Mouse (Mus musculus) right cerebral cortex, adult 18-20 months (tissue): ENCODE measurements around the gene Vangl2.

Experiments used
- DNase-seq: peaks from one replicate; pipeline ENCODE4 v3.0.0; 2022; ENCODE audit warnings: mixed read lengths

Vangl2 gene

DNA sequence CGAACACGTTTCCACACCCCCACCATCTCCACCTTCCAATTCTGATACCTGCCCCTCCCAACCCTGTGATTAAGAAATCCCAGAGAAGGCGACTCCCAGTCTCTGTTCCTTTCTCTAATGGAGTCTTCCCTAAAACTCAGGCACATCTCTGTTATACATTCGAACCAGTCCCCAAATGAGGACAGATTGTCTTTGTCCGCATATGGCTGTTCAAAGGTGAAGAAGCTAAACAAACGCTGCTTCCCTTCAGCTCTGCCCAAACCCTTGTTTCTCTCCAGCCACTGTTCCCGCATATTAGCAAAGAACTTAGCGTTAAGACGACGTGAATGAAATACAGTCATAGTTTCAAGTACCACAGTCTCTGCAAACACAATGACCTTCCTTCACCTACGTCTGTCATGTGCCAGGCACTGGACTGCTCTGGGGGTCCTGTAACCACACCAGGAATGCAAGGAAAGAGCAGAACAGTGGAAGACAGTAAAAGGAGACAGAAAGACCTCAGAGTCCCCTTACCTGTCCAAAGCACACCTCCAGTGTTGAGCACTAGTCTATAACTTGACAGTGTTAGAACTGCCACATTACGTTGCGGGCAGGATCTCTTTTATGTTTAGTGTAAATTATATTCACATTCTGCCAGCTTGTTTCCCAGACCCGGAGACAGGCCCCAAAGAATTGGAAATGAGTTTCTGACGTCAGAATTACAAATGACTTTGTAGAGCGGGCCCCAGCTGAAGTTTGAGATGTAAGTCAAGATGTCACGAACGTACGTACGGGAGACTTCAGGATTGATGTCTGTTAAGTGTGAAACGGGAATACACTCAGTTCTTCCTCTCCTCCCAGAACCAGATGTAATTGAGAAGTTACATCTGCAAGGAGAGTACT, at the start of gene Vangl2:
Gene Vangl2, minus strand, starts transcription at position 51 of the 882 bp plus-strand sequence.
- no peak for DNase-seq

DNA sequence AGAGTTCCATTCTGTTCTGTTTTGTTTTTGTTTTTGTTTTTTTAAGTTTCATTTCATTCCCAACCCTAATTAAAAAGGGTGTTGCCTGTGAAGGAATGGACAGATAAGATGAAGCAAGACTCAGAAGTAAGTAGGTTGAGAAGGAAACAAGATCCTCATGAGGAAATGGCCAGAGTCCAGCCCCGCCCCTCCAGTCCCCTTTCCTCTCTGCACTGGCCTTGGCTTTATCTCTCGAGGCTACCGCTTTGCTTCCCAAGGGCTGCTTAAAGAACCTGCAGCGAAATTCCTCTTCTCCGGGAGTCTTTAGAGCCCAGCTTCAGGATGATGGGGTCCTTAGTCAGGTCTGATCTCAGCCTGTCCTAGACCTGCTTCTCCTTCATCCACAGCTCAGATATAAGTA, 49.7 kb upstream of the Vangl2 start:
- no peak for DNase-seq

DNA sequence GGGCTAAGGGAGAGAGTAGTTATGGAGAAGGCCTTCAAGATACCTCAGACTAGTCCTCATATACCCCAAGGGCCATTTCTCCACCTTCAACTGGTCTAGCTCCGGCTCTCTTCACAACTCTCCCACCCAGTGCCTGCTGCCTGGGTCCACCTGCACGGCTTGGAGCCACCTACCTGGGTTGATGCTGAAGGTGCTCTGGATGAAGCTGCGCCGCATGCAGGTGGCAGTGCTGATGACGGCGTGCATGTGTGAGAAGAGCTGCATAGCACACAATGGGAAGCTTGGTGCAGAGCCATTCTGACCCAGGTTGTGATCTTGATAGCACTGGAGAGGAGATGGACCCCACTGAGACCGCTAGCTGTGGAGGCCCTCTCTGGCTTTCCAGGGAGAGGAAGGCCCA, 44.4 kb upstream of the Vangl2 start:
- DNase-seq, result no peak

DNA sequence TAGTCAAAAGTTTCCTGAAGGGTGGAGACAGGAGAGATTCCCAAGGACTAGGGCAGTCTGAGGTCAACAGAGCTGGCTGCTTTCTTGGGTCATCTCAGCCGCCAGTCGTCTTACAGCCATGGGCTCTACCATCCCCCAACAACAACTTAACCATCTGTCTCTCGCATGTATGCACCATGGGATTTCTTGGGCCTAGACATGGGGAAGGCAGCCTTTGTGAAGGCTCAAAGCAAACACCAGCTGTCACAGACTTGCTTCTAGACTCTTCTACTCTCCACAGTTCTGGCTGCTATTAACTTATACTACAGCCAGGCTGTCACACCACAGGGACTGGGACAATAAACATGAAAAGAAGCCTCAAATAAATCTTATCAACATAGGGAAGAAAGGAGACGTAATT, 43.3 kb upstream of the Vangl2 start:
- DNase-seq, result no peak

DNA sequence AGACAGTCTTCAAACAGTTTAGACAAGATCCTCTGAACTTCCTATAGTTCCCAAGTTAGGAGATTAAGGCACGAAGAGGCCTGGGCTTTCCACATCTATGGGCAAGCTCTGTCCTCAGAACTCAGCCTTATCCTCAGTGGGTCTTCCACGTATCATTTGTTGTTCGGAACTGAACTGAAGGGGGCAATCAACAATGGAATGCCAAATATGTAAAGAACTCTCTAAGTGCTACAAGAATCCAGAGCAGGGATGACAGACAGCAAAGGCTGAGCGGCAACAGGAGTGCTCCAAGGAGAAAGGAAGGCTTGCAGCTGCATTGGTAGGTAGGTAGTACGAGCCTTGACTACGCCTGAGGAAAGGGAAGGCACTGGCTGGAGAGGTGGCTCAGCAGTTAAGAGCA, 42.0 kb upstream of the Vangl2 start:
- no peak for DNase-seq

DNA sequence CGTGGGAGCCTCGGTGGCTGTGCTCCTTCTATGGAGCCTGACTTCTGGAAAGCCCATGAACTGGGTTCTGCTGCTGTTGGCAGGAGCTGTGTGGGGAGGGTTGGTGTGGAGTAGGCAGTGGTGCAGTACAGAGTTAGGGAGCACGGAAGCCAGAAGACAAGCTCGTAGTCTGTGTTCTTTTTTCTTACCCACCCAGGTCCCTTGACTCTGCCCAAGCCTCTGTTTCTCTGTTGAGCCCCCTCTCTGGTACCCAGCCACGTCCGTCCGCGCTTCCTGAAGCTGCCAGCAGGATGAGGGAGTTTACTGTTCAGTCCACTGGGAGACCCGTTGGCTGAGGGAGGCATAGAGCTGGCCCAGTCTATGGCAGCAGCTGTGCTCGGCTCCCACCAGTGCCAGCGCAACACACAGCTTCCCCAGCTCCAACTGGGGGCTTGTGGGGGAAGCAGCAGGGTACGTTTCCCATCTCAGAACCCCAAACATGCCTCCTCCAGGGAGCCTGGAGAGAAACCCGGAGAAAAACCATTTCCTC, 36.4 kb upstream of the Vangl2 start:
- peak; percentile 46 for DNase-seq

DNA sequence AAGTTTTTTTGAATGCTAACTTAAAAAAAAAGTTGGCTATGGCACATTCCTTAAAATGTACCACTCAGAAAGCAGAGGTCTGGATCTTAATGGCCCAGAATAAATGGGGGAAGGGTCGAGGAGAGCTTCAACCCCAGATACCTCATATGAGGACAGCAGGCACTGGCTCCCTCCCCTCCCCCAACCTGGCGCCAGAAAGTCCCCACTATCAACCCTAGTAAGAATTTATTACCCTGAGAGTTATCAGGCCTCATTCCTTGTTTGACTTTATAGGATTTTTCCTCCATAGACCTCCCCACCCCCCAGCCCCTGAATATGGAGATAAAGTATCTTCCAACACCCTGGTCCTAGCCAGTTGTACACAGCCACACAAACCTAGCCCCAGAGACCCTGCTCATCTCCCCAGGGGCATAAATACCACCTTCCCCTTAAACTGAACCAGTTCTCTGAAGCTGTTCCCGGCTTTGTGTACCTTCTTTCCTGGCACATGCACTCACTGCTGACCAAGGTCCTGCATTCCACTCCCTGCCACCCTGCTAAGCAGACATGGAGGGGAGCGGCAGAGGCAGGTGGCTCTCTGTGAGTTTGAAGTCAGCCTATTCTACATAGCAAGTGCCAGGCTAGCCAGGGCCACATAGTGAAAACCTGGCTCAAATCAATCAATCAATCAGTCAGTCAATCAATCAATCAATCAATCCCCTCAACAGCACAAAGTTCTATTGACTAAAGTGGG, 35.2 kb upstream of the Vangl2 start:
- no peak for DNase-seq

DNA sequence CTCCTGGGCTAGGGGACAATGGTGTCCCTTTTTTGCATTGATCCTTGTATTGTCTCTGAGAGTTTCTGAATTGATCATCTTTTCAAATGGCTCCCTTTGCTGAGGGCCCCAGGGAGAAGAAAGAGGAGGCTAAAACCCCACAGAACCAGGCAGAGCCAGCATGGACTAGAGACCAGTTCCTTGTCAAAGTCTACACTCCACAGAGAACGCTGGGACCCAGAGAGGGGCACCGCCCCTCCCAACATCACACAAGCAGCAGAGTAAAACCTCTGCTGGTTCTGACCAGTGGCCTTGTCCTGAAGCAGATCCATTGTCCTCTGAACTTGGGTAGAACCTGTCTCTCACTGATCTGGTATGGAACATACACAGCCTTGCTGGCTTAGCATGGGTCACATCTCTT, 33.9 kb upstream of the Vangl2 start:
- no peak for DNase-seq

DNA sequence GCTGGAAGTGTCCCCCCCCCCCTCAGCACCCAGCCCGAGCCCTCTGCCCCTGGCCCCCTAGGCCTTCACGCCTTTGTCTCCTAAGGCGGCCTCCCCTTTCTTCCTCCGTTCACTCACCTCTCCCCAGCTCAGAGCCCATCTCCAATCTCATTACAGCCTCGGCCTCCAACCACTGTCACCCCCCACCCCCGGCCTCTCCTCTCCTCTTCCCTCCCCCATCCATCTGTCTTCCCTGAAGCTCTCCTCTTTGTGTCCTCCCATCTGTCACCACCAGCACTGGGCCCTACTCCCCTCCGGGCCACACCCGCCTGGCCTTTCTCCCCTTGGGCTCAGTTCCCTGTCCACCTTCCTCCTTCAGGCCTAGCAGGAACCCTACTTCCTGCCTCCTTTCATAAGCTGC, 33.0 kb upstream of the Vangl2 start:
- no peak for DNase-seq

DNA sequence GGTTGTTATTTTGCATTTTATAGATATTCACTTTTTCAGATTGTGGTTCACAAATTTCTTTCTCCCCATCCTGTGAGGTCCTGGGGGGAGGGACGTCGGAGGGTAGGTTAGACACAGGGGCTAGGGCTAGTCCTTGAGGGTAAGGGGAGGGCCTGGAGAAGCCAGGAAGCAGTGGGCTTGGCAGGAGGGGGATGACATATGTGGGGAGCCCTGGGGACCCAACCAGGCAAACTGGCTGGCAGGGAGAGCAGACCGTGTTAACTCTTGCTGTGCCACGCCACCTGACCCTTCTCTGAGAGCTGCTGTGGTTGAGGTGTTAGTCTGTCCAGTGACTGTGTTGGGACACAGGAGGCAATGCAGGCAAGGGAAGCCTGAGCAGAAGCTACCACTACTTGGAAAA, 32.4 kb upstream of the Vangl2 start:
- no peak for DNase-seq

DNA sequence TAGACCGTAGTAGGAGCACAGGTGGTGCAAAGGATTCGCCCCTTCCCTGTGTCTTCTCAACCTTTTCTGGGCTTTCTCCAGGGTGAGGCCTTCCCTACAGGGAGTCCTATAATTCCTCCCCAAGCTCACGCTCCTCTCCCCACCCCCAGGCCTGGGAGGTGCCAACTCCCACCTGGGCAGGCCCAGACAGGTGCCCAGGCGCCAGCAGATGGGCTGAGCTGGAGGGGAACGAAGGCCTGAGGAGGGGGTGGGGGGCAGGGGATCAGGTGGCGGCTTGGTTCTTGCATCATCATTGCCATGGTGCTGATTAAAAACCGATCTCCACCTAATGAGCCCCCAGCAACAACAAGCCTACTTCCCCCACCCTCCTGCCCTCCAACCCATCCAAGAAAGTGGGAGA, 30.6 kb upstream of the Vangl2 start:
- no peak for DNase-seq

DNA sequence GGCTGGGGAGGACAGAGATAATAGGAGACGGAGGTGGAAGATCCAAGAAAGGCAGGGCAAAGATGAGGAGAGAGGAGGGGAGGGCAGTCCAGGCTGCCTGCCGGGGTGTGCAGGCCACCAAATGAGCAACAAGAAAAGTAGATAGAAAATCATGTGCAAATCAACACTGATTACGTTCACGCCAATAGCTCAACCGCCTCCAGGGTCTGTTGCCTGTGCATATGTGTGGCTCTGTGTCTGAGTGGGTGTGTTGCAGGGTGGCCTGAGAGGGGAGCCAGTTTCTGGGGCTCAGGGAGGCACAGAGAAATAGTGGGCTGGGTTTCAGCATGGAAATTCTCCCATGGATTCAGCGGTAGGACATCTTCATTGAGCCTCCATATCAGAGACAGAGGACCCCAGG, 30.1 kb upstream of the Vangl2 start:
- no peak for DNase-seq

DNA sequence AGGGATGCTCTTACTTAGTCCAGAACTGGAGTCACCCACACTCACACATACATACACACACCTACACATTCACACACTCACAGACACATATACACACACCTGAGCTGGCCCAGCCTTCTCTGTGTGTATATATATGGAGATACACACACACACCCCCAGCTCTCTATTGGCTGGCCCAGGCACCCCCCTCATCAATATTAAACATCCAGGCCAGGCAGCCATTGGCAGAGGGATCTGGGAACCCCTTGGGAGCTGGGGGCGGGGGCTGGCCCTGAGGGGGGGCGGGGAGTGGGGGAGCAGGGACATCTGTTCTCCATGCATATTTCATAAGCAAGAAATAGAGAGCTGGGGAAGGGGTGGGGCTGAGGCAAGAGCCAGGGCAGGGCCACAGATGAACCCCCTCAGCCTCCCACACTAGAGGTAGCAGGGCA, 29.3 kb upstream of the Vangl2 start, which contains the start of gene Nhlh1:
Gene Nhlh1, minus strand, starts transcription at position 83 of the 431 bp plus-strand sequence.
- DNase-seq, result no peak

DNA sequence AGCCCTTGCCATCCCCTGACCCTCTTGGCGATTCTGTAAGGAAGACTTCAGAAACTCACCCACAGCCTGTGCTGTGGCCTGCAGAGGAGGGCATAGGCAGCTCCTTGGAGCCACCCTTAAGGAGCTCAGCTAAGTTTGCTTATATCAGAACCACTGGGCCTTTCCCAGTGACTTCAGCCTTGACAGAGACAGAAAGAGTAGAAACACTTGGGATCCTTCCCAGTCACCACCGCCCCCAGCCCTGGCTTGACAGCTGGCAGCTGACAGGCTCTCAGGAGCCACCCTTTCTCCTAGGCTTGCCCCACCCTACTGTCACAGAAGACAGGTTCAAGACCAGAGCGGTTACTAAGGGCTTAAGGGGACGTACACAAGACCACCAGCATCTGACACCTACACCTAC, 28.0 kb upstream of the Vangl2 start:
- peak; percentile 71 for DNase-seq

DNA sequence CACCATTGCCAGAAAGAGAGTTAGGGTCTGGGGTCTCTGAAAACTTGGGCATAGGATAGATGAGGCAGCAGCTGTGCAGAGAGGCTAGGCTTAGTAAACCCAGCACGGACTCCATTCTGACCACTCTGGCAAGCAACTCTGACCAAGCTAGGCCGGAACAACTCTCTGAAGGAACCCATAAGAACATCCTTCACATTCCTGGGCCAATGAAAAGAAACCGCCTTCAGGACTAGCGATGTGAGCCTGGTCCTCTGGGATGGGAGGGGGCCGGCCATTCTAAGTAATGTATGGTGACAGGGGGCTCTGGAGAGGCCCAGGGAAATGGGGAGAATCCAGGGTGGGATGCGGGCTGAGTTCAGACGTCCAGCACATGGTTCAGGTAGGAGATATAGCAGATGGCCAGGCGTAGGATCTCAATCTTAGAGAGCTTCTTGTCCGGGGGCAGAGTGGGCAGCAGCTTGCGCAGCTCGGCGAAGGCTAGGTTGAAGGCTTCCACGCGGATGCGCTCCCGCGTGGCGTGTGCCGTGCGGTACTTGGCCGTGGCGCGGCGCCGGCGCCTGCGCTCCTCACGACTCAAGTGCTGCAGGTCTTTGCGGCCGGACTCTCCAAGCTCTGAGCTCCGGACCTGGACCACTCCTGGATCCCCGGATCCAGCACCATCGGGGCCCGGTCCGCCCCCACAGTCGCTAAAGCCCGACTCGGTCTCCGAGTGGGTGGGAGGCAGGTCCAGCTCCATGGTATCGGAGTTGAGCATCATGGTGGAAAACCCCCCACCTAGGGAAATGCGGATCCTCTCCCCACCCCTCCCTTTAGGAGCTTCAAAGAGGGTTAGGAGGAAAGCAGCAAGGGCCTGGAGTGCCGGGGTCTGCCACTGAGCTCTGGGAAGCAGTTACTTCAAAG, 25.5 kb upstream of the Vangl2 start:
- DNase-seq, result no peak

DNA sequence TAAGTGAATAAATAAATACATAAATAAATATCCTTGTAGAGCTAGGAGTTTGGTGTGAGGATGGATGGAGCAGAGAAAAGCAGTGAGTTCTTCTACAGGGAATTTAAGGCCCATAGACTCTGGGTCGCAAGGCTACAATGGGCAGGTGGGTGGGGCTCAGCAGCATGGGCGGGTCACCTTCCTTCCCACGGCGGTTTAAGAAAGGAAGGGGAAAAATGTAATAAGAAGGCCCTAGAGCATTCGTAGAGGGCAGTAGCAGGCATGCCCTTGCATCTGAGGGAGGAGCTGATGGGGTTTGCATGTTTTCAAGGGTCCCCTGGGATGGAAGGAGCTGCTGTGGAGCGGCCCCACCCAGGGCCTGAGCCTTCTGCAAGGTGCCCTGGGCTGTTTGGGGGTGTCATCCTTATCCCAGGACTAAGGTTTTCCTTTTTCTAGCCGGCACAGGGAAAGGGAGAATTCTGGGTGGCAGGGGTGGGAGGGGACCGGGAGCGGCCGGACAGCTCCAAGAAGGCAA, 24.6 kb upstream of the Vangl2 start:
- DNase-seq, result no peak

DNA sequence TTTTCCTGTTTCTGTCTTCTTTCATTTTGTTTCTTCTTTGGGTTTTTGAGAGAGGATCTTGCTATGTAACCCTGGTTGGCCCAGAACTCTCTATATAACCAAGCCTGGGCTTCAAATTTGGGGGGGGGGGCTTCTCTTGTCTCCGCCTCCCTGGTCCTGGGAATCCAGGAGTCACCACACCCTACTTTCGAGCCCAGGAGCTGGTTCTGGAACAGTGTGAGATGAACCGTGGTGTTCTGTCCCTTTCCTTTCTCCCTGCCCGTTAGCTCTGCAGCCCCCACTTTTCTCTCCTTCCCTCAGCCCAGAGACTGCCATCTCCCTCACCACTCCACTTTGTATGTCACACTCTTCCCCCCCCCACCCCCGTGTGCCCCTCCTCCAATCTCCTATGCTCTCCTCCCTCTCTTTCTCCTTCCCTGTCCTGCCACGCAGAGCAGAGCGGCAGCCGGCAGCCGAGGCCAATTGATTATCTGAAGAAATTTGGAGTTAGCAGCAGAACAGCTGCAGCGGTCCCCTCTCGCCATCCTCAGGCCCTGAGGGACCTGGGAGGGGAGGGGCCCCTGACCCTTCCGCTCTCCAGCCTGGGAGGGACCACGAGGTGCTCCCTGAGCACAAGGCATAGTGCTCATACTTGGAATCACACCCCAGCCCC, 21.0 kb upstream of the Vangl2 start:
- no peak for DNase-seq

DNA sequence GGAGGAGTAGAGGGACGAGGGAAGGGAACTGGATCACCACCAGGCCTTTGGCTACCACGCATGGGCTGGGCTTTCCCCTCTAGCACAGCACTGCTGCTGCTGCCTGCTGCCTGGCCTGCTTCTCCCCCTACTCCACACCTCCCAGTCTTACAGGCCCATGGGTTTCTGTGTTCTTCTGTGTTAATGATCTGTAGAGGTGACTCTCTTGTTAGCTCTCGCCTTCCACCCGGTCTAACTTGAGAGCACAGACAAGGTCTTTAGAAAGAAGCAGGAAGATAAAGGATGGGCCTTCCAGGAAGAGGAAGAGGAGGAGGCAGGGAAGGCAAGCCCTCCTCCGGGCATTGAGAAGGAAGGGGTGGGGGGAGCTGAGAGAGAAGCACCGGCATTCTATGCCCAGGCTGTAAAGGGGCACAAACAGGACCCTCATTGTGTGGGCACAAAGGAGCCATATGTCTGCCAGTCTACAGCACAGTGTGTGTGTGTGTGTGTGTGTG, 20.0 kb upstream of the Vangl2 start:
- no peak for DNase-seq

DNA sequence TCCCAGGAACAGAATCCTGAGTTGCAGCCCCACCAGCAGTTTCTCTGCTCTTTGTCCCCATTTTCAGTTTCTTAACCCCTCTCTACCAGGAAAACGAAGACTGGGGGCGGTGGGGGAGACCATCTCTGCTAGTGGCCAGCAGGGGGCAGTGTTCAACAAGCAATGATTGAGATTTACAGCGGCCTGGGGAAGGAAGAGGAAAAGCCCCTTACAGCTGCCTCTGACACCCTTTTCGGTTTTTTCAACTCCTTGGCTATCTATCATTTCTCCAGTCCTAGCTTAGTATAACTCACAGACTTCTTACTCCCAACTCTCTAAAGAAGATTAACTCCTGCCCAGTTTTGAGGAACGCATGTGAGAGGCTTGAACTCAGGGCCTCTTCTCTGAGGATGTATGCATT, 18.7 kb upstream of the Vangl2 start:
- DNase-seq, result no peak

DNA sequence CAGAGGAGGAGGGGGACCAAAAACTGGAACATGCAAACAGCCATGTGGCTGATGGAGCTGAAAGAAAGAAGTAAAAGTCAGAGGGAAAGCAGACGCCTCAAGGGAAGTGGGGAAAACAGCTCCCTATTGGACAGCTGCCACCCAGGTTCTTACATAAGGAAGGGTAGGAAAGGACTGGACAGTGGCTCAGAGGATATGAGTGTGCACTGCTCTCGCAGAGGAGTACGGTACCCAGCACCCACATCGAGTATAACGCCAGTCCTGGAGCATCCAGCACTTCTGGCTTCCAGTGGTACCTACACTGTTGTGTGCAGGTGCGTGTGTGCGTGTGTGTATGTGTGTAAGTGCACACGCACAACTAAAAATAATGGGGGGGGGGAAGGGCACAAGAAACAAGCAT, 18.2 kb upstream of the Vangl2 start:
- no peak for DNase-seq

DNA sequence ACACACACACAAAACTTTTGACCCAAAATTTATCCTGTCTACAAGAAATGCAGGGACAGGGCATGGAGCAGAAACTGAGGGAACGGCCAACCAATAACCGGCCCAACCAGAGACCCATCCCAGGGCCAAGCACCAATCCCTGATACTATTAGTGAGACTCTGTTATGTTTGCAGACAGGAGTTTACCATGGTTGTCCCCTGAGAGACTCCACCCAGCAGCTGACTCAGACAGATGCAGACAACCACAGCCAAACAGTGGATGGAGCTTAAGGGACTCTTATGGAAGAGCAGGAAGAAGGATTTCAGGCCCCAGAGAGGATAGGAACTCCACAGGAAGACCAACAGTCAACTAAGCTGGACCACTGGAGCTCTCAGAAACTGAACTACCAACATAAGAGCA, 1.7 kb upstream of the Vangl2 start:
- DNase-seq, result no peak

DNA sequence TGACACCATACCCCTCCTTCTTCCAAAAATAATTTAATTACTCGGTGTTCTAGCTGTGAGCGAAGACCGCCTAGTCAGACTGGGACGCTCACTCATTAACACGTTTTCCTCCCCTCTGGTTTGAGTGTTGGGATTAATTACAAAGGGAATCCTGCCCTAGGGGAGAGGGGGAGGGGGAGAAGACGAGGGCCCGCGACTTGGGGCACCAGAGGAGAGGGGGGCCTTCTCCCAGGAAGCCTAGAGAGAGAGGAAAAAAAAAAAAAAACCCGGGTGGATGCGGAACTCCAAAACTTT, 488 bp downstream of the Vangl2 start:
- no peak for DNase-seq
